Mouse (Mus musculus): ENCODE measurements at regions not wholly inside any gene's neighbourhood (a gene's known extent, or its start where the extent isn't known, plus 50 kb on each side); places are given as distances from the start of the nearest gene placed in this dataset.

- no peak overlapping the region for H3K9ac ChIP-seq
- H3K27ac ChIP-seq: no peak overlapping the region; the same call in 1 of the 2 replicates
- H3K36me3 ChIP-seq (replicated peaks): no peaks in the 10 kb centered on the region
- no peaks in the 10 kb centered on the region for H3K27me3 ChIP-seq (replicated peaks)
- 23% methylated on average over 4 of the region's 4 CpGs for WGBS
- 0 out of 2 replicates have a peak, but pooled peaks cover 4% of the 10 kb centered on the region for H3K9me3 ChIP-seq
- no peak overlapping the region for H3K4me2 ChIP-seq
- ATAC-seq (replicated peaks): no peak
- H3K4me3 ChIP-seq: no peak overlapping the region
- H3K4me1 ChIP-seq: peaks cover 13% of the 10 kb centered on the region; the same call in 1 of the 2 replicates
Observed at GRCm38 (mm10) chr4:54071951-54072350, 246.1 kb downstream of the Tmem38b start.

- Histone ChIP-seq H3K27ac (peak overlapping the region; percentile 16), H3K9ac (no peak overlapping the region), H3K9me3 (0 out of 2 replicates have a peak, but pooled peaks cover 4% of the 10 kb centered on the region), H3K4me2 (no peak overlapping the region), H3K4me1 (peaks cover 13% of the 10 kb centered on the region; the same call in 1 of the 2 replicates), H3K27me3 (replicated peaks) (no peaks in the 10 kb centered on the region), H3K4me3 (no peak overlapping the region), H3K36me3 (replicated peaks) (no peaks in the 10 kb centered on the region)
- 18% methylated on average over 3 of the region's 3 CpGs for WGBS
- no peak for ATAC-seq (replicated peaks)
Observed at GRCm38 (mm10) chr4:54072482-54072881, 246.6 kb downstream of the Tmem38b start.

GRCm38 (mm10) chr4:54072932-54073331 is 247.1 kb downstream of the Tmem38b start:
- Histone ChIP-seq H3K4me1 (peaks cover 13% of the 10 kb centered on the region; the same call in 1 of the 2 replicates), H3K4me2 (peak overlapping the region; percentile 14; the same call in 1 of the 2 replicates), H3K27ac (peak overlapping the region; percentile 16), H3K27me3 (replicated peaks) (no peaks in the 10 kb centered on the region), H3K9me3 (0 out of 2 replicates have a peak, but pooled peaks cover 4% of the 10 kb centered on the region), H3K36me3 (replicated peaks) (no peaks in the 10 kb centered on the region), H3K9ac (no peak overlapping the region), H3K4me3 (no peak overlapping the region)
- ATAC-seq (replicated peaks): peak; percentile 70
- 2% methylated on average over 10 of the region's 10 CpGs for WGBS

- Histone ChIP-seq H3K36me3 (replicated peaks) (no peaks in the 10 kb centered on the region), H3K4me3 (no peak overlapping the region), H3K27me3 (replicated peaks) (no peaks in the 10 kb centered on the region), H3K9me3 (0 out of 2 replicates have a peak, but pooled peaks cover 4% of the 10 kb centered on the region), H3K4me1 (peaks cover 13% of the 10 kb centered on the region; the same call in 1 of the 2 replicates), H3K27ac (peak overlapping the region; percentile 16; the same call in 1 of the 2 replicates), H3K9ac (no peak overlapping the region), H3K4me2 (0 out of 2 replicates have a peak overlapping the region, but pooled peaks have one; percentile 14)
- ATAC-seq (replicated peaks): peak; percentile 57; the same call in 1 of the 2 replicates
- 22% methylated on average over 7 of the region's 7 CpGs for WGBS
Observed at GRCm38 (mm10) chr4:54073483-54073882, 247.6 kb downstream of the Tmem38b start.

GRCm38 (mm10) chr4:54074226-54074625 is 248.4 kb downstream of the Tmem38b start:
- Histone ChIP-seq H3K9ac (no peak overlapping the region), H3K4me2 (no peak overlapping the region), H3K9me3 (0 out of 2 replicates have a peak, but pooled peaks cover 4% of the 10 kb centered on the region), H3K4me1 (peaks cover 13% of the 10 kb centered on the region; the same call in 1 of the 2 replicates), H3K36me3 (replicated peaks) (no peaks in the 10 kb centered on the region), H3K4me3 (no peak overlapping the region), H3K27me3 (replicated peaks) (no peaks in the 10 kb centered on the region), H3K27ac (no peak overlapping the region)
- 52% methylated on average over 5 of the region's 5 CpGs for WGBS
- 0 out of 2 replicates have a peak, but pooled peaks have one; percentile 15 for ATAC-seq (replicated peaks)

GRCm38 (mm10) chr4:54080526-54080925 is 254.7 kb downstream of the Tmem38b start:
- no peak overlapping the region for H3K9ac ChIP-seq
- 60% methylated on average over 9 of the region's 9 CpGs for WGBS
- ATAC-seq (replicated peaks): no peak
- no peaks in the 10 kb centered on the region for H3K4me1 ChIP-seq
- H3K4me3 ChIP-seq: no peak overlapping the region
- no peaks in the 10 kb centered on the region for H3K27me3 ChIP-seq (replicated peaks)
- no peaks in the 10 kb centered on the region for H3K36me3 ChIP-seq (replicated peaks)
- H3K9me3 ChIP-seq: no peaks in the 10 kb centered on the region
- H3K27ac ChIP-seq: no peak overlapping the region
- no peak overlapping the region for H3K4me2 ChIP-seq

GRCm38 (mm10) chr4:54081411-54081810 is 255.6 kb downstream of the Tmem38b start:
- 59% methylated on average over 5 of the region's 5 CpGs for WGBS
- H3K4me3 ChIP-seq: no peak overlapping the region
- ATAC-seq (replicated peaks): no peak

GRCm38 (mm10) chr4:54084747-54085146 is 258.9 kb downstream of the Tmem38b start:
- no peak overlapping the region for H3K9ac ChIP-seq
- no peaks in the 10 kb centered on the region for H3K36me3 ChIP-seq (replicated peaks)
- no peaks in the 10 kb centered on the region for H3K27me3 ChIP-seq (replicated peaks)
- 85% methylated on average over 6 of the region's 6 CpGs for WGBS
- H3K27ac ChIP-seq: no peak overlapping the region
- H3K9me3 ChIP-seq: no peaks in the 10 kb centered on the region
- H3K4me2 ChIP-seq: no peak overlapping the region
- no peak overlapping the region for H3K4me3 ChIP-seq
- no peaks in the 10 kb centered on the region for H3K4me1 ChIP-seq
- no peak for ATAC-seq (replicated peaks)

More at GRCm38 (mm10) chr4:54081411-54081810, 255.6 kb downstream of the Tmem38b start:
- Histone ChIP-seq H3K4me2 (no peak overlapping the region), H3K9me3 (no peaks in the 10 kb centered on the region), H3K27me3 (replicated peaks) (no peaks in the 10 kb centered on the region), H3K4me1 (no peaks in the 10 kb centered on the region), H3K36me3 (replicated peaks) (no peaks in the 10 kb centered on the region), H3K9ac (no peak overlapping the region), H3K27ac (no peak overlapping the region)

GRCm38 (mm10) chr4:54094285-54094997 is 268.6 kb downstream of the Tmem38b start:
- Histone ChIP-seq H3K27me3 (replicated peaks) (no peaks in the 10 kb centered on the region), H3K9ac (no peak overlapping the region), H3K4me2 (no peak overlapping the region), H3K36me3 (replicated peaks) (no peaks in the 10 kb centered on the region), H3K27ac (no peak overlapping the region), H3K9me3 (no peaks in the 10 kb centered on the region), H3K4me3 (no peak overlapping the region), H3K4me1 (no peaks in the 10 kb centered on the region)
- 89% methylated on average over 7 of the region's 7 CpGs for WGBS
- no peak for ATAC-seq (replicated peaks)

- Histone ChIP-seq H3K9ac (no peak overlapping the region), H3K4me2 (no peak overlapping the region), H3K36me3 (replicated peaks) (no peaks in the 10 kb centered on the region), H3K4me3 (no peak overlapping the region), H3K9me3 (no peaks in the 10 kb centered on the region), H3K4me1 (no peaks in the 10 kb centered on the region), H3K27ac (no peak overlapping the region), H3K27me3 (replicated peaks) (no peaks in the 10 kb centered on the region)
- 68% methylated on average over 4 of the region's 4 CpGs for WGBS
- ATAC-seq (replicated peaks): no peak
Observed at GRCm38 (mm10) chr4:54095200-54095930, 269.5 kb downstream of the Tmem38b start.

GRCm38 (mm10) chr4:54097543-54097942 is 271.7 kb downstream of the Tmem38b start:
- no peak for ATAC-seq (replicated peaks)
- no peaks in the 10 kb centered on the region for H3K27me3 ChIP-seq (replicated peaks)
- H3K27ac ChIP-seq: no peak overlapping the region
- H3K4me2 ChIP-seq: no peak overlapping the region
- H3K36me3 ChIP-seq (replicated peaks): no peaks in the 10 kb centered on the region
- H3K9me3 ChIP-seq: no peaks in the 10 kb centered on the region
- H3K4me3 ChIP-seq: no peak overlapping the region
- no peaks in the 10 kb centered on the region for H3K4me1 ChIP-seq
- H3K9ac ChIP-seq: no peak overlapping the region
- WGBS: 85% methylated on average over 2 of the region's 2 CpGs

- Histone ChIP-seq H3K9me3 (no peaks in the 10 kb centered on the region), H3K9ac (no peak overlapping the region), H3K27me3 (replicated peaks) (no peaks in the 10 kb centered on the region), H3K4me1 (no peaks in the 10 kb centered on the region), H3K4me2 (no peak overlapping the region), H3K36me3 (replicated peaks) (no peaks in the 10 kb centered on the region), H3K27ac (no peak overlapping the region), H3K4me3 (no peak overlapping the region)
- no peak for ATAC-seq (replicated peaks)
Observed at GRCm38 (mm10) chr4:54100282-54100681, 274.4 kb downstream of the Tmem38b start.

All from midbrain, embryonic 15.5 days (tissue).